Mouse (Mus musculus) testis, adult 2 months (tissue): Measurements from ENCODE around the gene Deup1.

ENCODE experiments used
- CTCF ChIP-seq: fragments of 200-500 bp; IDR thresholded peaks from 2 replicates; pipeline ENCODE4 v1.5.1; 2012; ENCODE audit warnings: low read depth, mild to moderate bottlenecking, inconsistent platforms, low read length, moderate library complexity; ENCODE audit not compliant: control insufficient read depth, insufficient read depth, insufficient replicate concordance
- POLR2A ChIP-seq: fragments of 200-500 bp; IDR thresholded peaks from 2 replicates; pipeline ENCODE4 v1.6.1; 2012; ENCODE audit warnings: low read depth, mild to moderate bottlenecking, inconsistent platforms, low read length, moderate library complexity; ENCODE audit not compliant: control insufficient read depth

DNA sequence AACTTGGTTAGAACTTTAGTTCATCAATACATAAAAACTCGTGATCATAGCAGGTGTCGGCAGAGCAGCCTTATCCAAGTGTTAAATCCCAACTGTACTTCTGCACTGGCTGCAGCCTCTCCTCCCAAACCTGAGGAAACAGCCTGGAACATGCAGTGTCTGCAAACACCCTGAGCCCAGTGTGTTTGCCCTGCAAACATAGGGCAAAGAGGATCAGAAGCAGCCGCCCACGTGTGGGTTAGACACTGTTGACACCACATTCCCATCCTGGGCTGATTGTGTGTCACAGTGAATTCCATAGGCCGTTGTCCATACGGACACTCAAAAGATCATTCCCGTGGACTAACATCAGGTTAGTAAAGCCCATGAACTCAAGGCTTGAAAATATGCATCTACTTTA, 65.4 kb downstream of the Deup1 start:
- TF ChIP-seq CTCF (no peak), POLR2A (no peak)
